16 mouse cellular contexts compared by ENCODE assay signal in the genomic region with DNA sequence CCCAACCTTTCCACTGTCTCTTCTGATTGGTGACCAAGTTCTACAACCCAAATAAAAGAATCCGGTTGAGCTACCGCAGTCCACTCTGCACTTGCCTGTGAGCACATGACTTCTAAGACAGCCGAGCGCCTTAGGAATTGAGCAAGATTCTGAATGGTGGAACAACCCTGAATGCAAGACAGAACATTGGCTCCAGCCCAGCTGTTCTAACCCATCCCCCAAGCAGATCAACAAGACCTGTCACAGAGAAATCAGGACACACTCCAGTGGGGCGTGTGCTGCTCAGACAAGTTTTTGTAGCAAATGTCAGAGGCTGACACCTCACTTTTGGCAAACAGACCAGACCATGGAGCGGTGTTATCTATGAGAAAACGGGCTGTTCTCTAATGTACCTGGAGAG. TPM values are rescaled to one million over a fixed set of nuclear protein-coding genes. Genes with fewer than 3 reads are reported as not detected.
DNase-seq lines count a peak whose midpoint lies in the region; ATAC-seq and TF ChIP-seq lines count a peak whose summit lies in the region.
"Had no signal": no experiment of that assay in that cellular context is flagged by ENCODE, and none has a peak within 500 bp of the region (broad histone marks: within the 10 kb centered on the region; RNA-seq: fewer than 3 reads in every experiment).

No protein-coding gene starts in this region.

- intact Hi-C loops in heart, postnatal 10 days (cut with DNase I), result no loop called here

- peaks cover 3% of the 10 kb centered on the region; the same call in 1 of the 2 replicates for H3K27me3 ChIP-seq in hindbrain, embryonic 16.5 days (replicated peaks; ENCODE audit: control insufficient read depth, insufficient read depth, low read length)
- H3K27me3 ChIP-seq in hindbrain, postnatal 0 days (ENCODE audit: insufficient read depth, low read length), result peaks cover 5% of the 10 kb centered on the region; the same call in 1 of the 2 replicates
- peaks cover 43% of the 10 kb centered on the region for H3K27me3 ChIP-seq in forebrain, embryonic 12.5 days
- no peaks in the 10 kb centered on the region for H3K27me3 ChIP-seq in stomach, postnatal 0 days (ENCODE audit: control insufficient read depth, insufficient read depth, low read length)
- H3K27me3 ChIP-seq: liver, embryonic 15.5 days had no signal

- H3K9ac ChIP-seq in hindbrain, embryonic 16.5 days (ENCODE audit: low read depth, low read length), result no peak overlapping the region
- H3K9ac ChIP-seq in hindbrain, postnatal 0 days (replicated peaks; ENCODE audit: low read length), result no peak overlapping the region
- no peak overlapping the region for H3K9ac ChIP-seq in forebrain, embryonic 12.5 days
- H3K9ac ChIP-seq in stomach, postnatal 0 days (ENCODE audit: low read length), result no peak overlapping the region
- H3K9ac ChIP-seq: liver, embryonic 15.5 days had no signal

- peaks cover 14% of the 10 kb centered on the region for H3K4me1 ChIP-seq in hindbrain, embryonic 16.5 days (ENCODE audit: control insufficient read depth, insufficient read depth, low read depth, low read length)
- H3K4me1 ChIP-seq in hindbrain, postnatal 0 days (ENCODE audit: insufficient read depth, low read length), result peaks cover 19% of the 10 kb centered on the region; the same call in 1 of the 2 replicates
- H3K4me1 ChIP-seq in forebrain, embryonic 12.5 days, result peaks cover 74% of the 10 kb centered on the region
- no peaks in the 10 kb centered on the region for H3K4me1 ChIP-seq in stomach, postnatal 0 days (replicated peaks; ENCODE audit: control insufficient read depth, insufficient read depth)
- H3K4me1 ChIP-seq: liver, embryonic 15.5 days had no signal

- H3K9me3 ChIP-seq in hindbrain, embryonic 16.5 days (ENCODE audit: control insufficient read depth, low read length), result no peaks in the 10 kb centered on the region
- no peaks in the 10 kb centered on the region for H3K9me3 ChIP-seq in hindbrain, postnatal 0 days (ENCODE audit: low read length)
- H3K9me3 ChIP-seq in forebrain, embryonic 12.5 days, result no peaks in the 10 kb centered on the region
- no peaks in the 10 kb centered on the region for H3K9me3 ChIP-seq in stomach, postnatal 0 days (ENCODE audit: control insufficient read depth, low read length)
- H3K9me3 ChIP-seq: liver, embryonic 15.5 days had no signal

- WGBS in hindbrain, embryonic 16.5 days, result 51% methylated on average over 7 of the region's 7 CpGs
- WGBS in hindbrain, postnatal 0 days, result 38% methylated on average over 7 of the region's 7 CpGs
- WGBS in forebrain, embryonic 12.5 days, result 17% methylated on average over 7 of the region's 7 CpGs
- WGBS in stomach, postnatal 0 days, result 52% methylated on average over 7 of the region's 7 CpGs

- H3K4me3 ChIP-seq in hindbrain, embryonic 16.5 days (ENCODE audit: low read length), result no peak overlapping the region
- H3K4me3 ChIP-seq in hindbrain, postnatal 0 days (ENCODE audit: low read length), result no peak overlapping the region
- no peak overlapping the region for H3K4me3 ChIP-seq in forebrain, embryonic 12.5 days (replicated peaks)
- H3K4me3 ChIP-seq in stomach, postnatal 0 days (ENCODE audit: low read depth, low read length), result no peak overlapping the region
- H3K4me3 ChIP-seq: liver, embryonic 15.5 days had no signal

- no peak for TF ChIP-seq CTCF in hindbrain, postnatal 0 days (IDR thresholded peaks at IDR 0.05; ENCODE audit: low read depth)
- TF ChIP-seq CTCF in stomach, postnatal 0 days (IDR thresholded peaks at IDR 0.05; ENCODE audit: low read depth), result no peak

- no peak overlapping the region for H3K4me2 ChIP-seq in hindbrain, embryonic 16.5 days (ENCODE audit: low read length)
- H3K4me2 ChIP-seq in hindbrain, postnatal 0 days (ENCODE audit: low read depth, low read length), result no peak overlapping the region
- no peak overlapping the region for H3K4me2 ChIP-seq in forebrain, embryonic 12.5 days
- no peak overlapping the region for H3K4me2 ChIP-seq in stomach, postnatal 0 days (replicated peaks; ENCODE audit: low read depth)
- H3K4me2 ChIP-seq: liver, embryonic 15.5 days had no signal

- no peak overlapping the region for H3K27ac ChIP-seq in hindbrain, embryonic 16.5 days (ENCODE audit: low read depth, low read length)
- no peak overlapping the region for H3K27ac ChIP-seq in hindbrain, postnatal 0 days
- no peak overlapping the region for H3K27ac ChIP-seq in forebrain, embryonic 12.5 days
- no peak overlapping the region for H3K27ac ChIP-seq in stomach, postnatal 0 days (replicated peaks)
- H3K27ac ChIP-seq: kidney, postnatal 0 days; liver, embryonic 15.5 days; macrophage had no signal

- ATAC-seq in hindbrain, embryonic 16.5 days, result peak; percentile 26; the same call in 1 of the 2 replicates
- no peak for ATAC-seq in hindbrain, postnatal 0 days
- ATAC-seq in forebrain, embryonic 12.5 days (ENCODE audit: low FRiP score), result peak; percentile 11
- peak; percentile 57; the same call in 1 of the 2 replicates for ATAC-seq in stomach, postnatal 0 days (ENCODE audit: low FRiP score, low TSS enrichment)

- no peak for DNase-seq in hindbrain, postnatal 0 days (ENCODE audit: low spot score)
- peak; percentile 14 for DNase-seq in urinary bladder, postnatal 14 days (ENCODE audit: low spot score)
- no peak for DNase-seq in urinary bladder, postnatal 4 days (ENCODE audit: low spot score in 2 of 2)
- no peak for DNase-seq in stomach, postnatal 0 days (ENCODE audit: low spot score)
- no peak for DNase-seq in heart, postnatal 10 days
- DNase-seq: cerebellum, adult 2 months; heart, adult 18-20 months; thymus, adult 18-20 months had no signal

- no peak for TF ChIP-seq EP300 in stomach, postnatal 0 days (optimal IDR thresholded peaks at IDR 0.05)

- H3K36me3 ChIP-seq in hindbrain, embryonic 16.5 days (ENCODE audit: control insufficient read depth, insufficient read depth, low read length), result no peaks in the 10 kb centered on the region
- H3K36me3 ChIP-seq in hindbrain, postnatal 0 days (ENCODE audit: insufficient read depth, low read length), result no peaks in the 10 kb centered on the region
- no peaks in the 10 kb centered on the region for H3K36me3 ChIP-seq in forebrain, embryonic 12.5 days (replicated peaks)
- H3K36me3 ChIP-seq in stomach, postnatal 0 days (ENCODE audit: control insufficient read depth, insufficient read depth, low read length), result no peaks in the 10 kb centered on the region
- H3K36me3 ChIP-seq: liver, embryonic 15.5 days had no signal

RNA-seq across cellular contexts. Expression of a gene that starts 43.2 kb away (rescaled TPM):
- polyA plus RNA-seq in hindbrain, embryonic 16.5 days (2015; fragmentation: Nextera tagmentation; extraction: Ambion mirVana), result 0.06 and 2.3 TPM in 2 replicates
- 0.52 and 1.8 TPM in 2 replicates for total RNA-seq in hindbrain, postnatal 0 days (2014; rRNA removed)
- polyA plus RNA-seq in hindbrain, postnatal 0 days (2015; fragmentation: Nextera tagmentation; extraction: Ambion mirVana), result not detected in 2 replicates
- 46.8 and 52.6 TPM in 2 replicates for polyA plus RNA-seq in forebrain, embryonic 12.5 days (2016; fragmentation: Nextera tagmentation; extraction: Ambion mirVana)
- polyA plus RNA-seq in stomach, postnatal 0 days (2015; fragmentation: Nextera tagmentation; extraction: Ambion mirVana), result not detected in 2 replicates
- not detected for total RNA-seq in heart, postnatal 10 days (2021)
- total RNA-seq: heart, adult 18-20 months; monocyte, adult 5-6 weeks had no signal
- polyA plus RNA-seq: cerebellum, adult 2 months; intestine, embryonic 14.5 days; kidney, postnatal 0 days; macrophage; neural tube, embryonic 14.5 days had no signal

Comparison
In these comparisons a context has a peak if more than half of its experiments do, and no peak if none do; other contexts are left out.
1. RNA of a gene that starts 43.2 kb away (polyA plus RNA-seq): 46.8 to 52.6 TPM in forebrain, embryonic 12.5 days; 0.06 to 2.3 TPM in hindbrain, embryonic 16.5 days, not detected in hindbrain, postnatal 0 days and not detected in stomach, postnatal 0 days; every median in the first group is over 10 times any median in the second.